Mouse (Mus musculus) forebrain, embryonic 16.5 days (tissue): ENCODE measurements around the gene Wee1. TPM values are rescaled to one million over a fixed set of nuclear protein-coding genes. Genes with fewer than 3 reads are reported as not detected.

Source experiments
- ATAC-seq: fragments of 200-750 bp; cut with Nextera tagmentation; 2 replicates; pipeline ENCODE4 v1.8.0; 2017; ENCODE audit warnings: mild to moderate bottlenecking, moderate library complexity
- H3K27ac ChIP-seq: fragments of 300-500 bp; sonication (generic); 2 replicates; pipeline ENCODE4 v1.5.1; 2014; ENCODE audit warnings: low read length, control low read depth
- H3K27me3 ChIP-seq: fragments of 300-500 bp; sonication (generic); replicated peaks from 2 replicates; pipeline ENCODE4 v1.6.1; 2014; ENCODE audit warnings: low read length; ENCODE audit not compliant: control insufficient read depth, insufficient read depth
- H3K36me3 ChIP-seq: fragments of 300-500 bp; sonication (generic); 2 replicates; pipeline ENCODE4 v1.6.1; 2014; ENCODE audit not compliant: control insufficient read depth, insufficient read depth
- H3K4me1 ChIP-seq: fragments of 300-500 bp; sonication (generic); replicated peaks from 2 replicates; pipeline ENCODE4 v1.6.1; 2014; ENCODE audit warnings: low read length; ENCODE audit not compliant: control insufficient read depth, insufficient read depth
- H3K4me2 ChIP-seq: fragments of 300-500 bp; sonication (generic); 2 replicates; pipeline ENCODE4 v1.6.1; 2014; ENCODE audit warnings: mild to moderate bottlenecking, low read length, control low read depth
- H3K4me3 ChIP-seq: fragments of 300-500 bp; sonication (generic); replicated peaks from 2 replicates; pipeline ENCODE4 v1.5.1; 2014; ENCODE audit warnings: mild to moderate bottlenecking, low read length, control low read depth
- H3K9ac ChIP-seq: fragments of 300-500 bp; sonication (generic); replicated peaks from 2 replicates; pipeline ENCODE4 v1.6.1; 2014; ENCODE audit warnings: low read depth, low read length, control low read depth
- H3K9me3 ChIP-seq: fragments of 300-500 bp; sonication (generic); 2 replicates; pipeline ENCODE4 v1.6.1; 2016; ENCODE audit warnings: low read length; ENCODE audit not compliant: control insufficient read depth
- WGBS: fragments of 180-500 bp; shearing (Covaris S2); extraction: QIAGEN DNeasy Blood & Tissue Kit; methylation state at CpG from one replicate; pipeline ENCODE4 v1.1.7; 2014; 5-methylcytosine and 5-hydroxymethylcytosine counted together
- polyA plus RNA-seq: library from polyadenylated mRNA; unstranded; fragments of >200 nt; fragmentation: Nextera tagmentation; extraction: Ambion mirVana; gene quantifications from 2 replicates; pipeline ENCODE4 v1.2.1, GENCODE M21; 2015

The Wee1 gene
- polyA plus RNA-seq, 1 experiment from 2014 or later = 8.9 TPM

DNA sequence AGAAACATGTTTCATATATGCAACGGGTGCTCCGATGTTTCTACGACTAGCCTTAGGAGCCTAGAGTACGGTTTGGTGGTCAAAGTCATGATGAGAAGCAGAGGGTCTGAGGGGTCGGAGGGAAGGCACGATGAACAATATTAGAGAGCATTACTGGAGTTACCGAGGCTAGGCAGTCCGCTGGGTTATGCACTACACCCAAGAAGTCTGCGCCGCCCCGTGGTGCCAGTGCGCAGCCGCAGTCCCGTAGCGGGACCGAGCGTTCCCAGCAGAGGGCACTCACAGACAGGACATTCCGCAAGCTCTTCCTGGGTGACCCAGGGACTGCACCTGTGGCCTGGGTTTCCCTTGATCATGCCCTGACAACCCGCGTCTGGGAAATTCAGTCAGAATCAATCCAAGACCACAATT lies 42.9 kb downstream of the Wee1 start:
- peak; percentile 95 for ATAC-seq
- peaks cover 6% of the 10 kb centered on the region for H3K4me1 ChIP-seq
- H3K4me3 ChIP-seq = peak overlapping the region; percentile 56
- no peaks in the 10 kb centered on the region for H3K9me3 ChIP-seq
- under 1% methylated on average over 20 of the region's 20 CpGs for WGBS
- H3K9ac ChIP-seq = peak overlapping the region; percentile 76
- H3K36me3 ChIP-seq = no peaks in the 10 kb centered on the region
- H3K27me3 ChIP-seq = no peaks in the 10 kb centered on the region
- H3K4me2 ChIP-seq = peak overlapping the region; percentile 90
- peak overlapping the region; percentile 81 for H3K27ac ChIP-seq

DNA sequence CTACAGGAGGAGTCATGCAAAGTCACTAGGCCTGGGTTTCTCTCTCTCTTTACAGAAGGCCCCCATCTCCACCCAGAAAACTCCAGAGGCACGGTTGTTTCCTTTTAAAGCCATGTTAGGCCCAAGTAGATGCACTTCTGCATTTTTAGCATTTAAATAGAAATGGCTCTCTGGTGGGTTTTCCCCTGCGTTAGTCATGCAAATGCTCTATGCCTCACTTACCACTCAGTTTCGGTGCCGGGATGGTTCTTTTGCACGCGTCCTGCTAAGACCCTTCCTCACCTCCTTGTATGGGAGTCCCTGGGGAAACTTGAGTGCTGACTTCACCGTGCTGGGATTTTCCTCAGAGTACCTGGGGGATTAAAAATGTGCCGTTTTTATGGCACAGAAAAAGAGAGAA lies 44.4 kb downstream of the Wee1 start:
- Histone ChIP-seq H3K4me2 (no peak overlapping the region), H3K36me3 (no peaks in the 10 kb centered on the region), H3K27me3 (no peaks in the 10 kb centered on the region), H3K27ac (no peak overlapping the region), H3K9me3 (no peaks in the 10 kb centered on the region), H3K4me3 (no peak overlapping the region), H3K4me1 (peaks cover 6% of the 10 kb centered on the region), H3K9ac (no peak overlapping the region)
- no peak for ATAC-seq
- WGBS = 74% methylated on average over 8 of the region's 8 CpGs

DNA sequence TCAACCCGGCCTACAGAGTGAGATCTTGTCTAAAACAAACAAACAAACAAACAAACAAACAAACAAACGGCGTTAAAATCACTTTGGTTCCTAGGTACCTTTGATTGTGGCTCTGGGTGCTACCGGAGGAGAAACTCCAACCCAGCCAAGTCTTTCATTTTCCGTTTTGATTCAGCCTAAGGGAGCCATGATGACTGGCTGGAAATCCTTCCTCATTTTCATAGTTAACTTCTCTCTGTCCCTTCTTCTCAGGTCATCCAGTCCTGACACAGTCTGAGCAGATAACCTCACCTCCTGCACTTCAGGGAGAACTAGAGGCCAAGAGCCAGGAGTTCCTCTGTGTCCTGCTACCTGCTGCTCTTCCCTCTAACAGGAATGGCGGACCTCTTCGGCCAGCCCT lies 57.4 kb downstream of the Wee1 start:
- Histone ChIP-seq H3K9ac (no peak overlapping the region), H3K4me1 (no peaks in the 10 kb centered on the region)
- WGBS = 92% methylated on average over 7 of the region's 7 CpGs

DNA sequence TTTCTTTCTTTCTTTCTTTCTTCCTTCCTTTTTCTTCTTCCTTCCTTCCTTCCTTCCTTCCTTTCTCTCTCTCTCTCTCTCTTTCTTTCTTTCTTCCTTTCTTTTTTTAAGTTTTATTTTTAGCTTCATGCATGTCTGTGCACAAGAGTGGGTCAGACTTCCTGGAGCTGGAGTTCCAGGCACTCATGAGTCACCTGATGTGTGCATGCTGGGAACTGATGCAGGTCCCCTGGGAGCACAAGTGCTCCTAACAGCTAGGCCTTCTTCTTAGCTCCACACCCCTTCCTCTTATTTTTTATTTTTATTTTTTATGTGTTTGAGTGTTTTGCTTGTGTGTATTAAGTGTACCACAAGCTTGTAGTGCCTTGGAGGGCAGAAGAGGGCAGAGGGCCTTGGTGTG lies 58.8 kb downstream of the Wee1 start:
- Histone ChIP-seq H3K4me2 (no peak overlapping the region), H3K9me3 (no peaks in the 10 kb centered on the region), H3K36me3 (no peaks in the 10 kb centered on the region), H3K4me1 (no peaks in the 10 kb centered on the region), H3K27ac (no peak overlapping the region), H3K4me3 (no peak overlapping the region), H3K27me3 (no peaks in the 10 kb centered on the region), H3K9ac (no peak overlapping the region)
- ATAC-seq = no peak

More for the DNA sequence above, 57.4 kb downstream of the Wee1 start:
- no peak overlapping the region for H3K4me3 ChIP-seq
- ATAC-seq = no peak
- H3K27me3 ChIP-seq = no peaks in the 10 kb centered on the region
- no peaks in the 10 kb centered on the region for H3K9me3 ChIP-seq
- H3K27ac ChIP-seq = no peak overlapping the region
- H3K4me2 ChIP-seq = no peak overlapping the region
- no peaks in the 10 kb centered on the region for H3K36me3 ChIP-seq

DNA sequence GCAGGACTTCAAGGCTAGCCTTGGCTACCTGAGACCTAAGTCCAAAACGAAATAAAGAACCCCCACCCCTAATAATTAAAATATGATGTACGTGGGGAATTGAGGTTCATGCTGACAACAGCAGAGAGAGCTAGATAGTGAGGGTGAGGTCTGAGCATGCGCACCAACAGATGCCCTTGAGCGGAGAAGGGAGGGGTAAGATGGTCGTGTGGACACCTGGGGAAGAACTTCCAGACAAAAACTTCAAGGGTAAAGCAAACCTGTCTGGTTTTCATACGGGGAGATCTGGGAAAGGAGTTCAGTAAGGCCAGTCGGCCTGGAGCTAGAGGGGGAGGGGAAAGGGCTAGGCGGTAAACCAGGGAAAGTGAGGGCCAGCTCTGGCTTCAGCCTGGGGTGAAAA lies 59.6 kb downstream of the Wee1 start:
- no peak overlapping the region for H3K4me3 ChIP-seq
- no peak overlapping the region for H3K27ac ChIP-seq
- no peak for ATAC-seq
- no peak overlapping the region for H3K9ac ChIP-seq
- no peaks in the 10 kb centered on the region for H3K4me1 ChIP-seq
- H3K36me3 ChIP-seq = no peaks in the 10 kb centered on the region
- 68% methylated on average over 8 of the region's 8 CpGs for WGBS
- H3K27me3 ChIP-seq = no peaks in the 10 kb centered on the region
- H3K9me3 ChIP-seq = no peaks in the 10 kb centered on the region
- H3K4me2 ChIP-seq = no peak overlapping the region

DNA sequence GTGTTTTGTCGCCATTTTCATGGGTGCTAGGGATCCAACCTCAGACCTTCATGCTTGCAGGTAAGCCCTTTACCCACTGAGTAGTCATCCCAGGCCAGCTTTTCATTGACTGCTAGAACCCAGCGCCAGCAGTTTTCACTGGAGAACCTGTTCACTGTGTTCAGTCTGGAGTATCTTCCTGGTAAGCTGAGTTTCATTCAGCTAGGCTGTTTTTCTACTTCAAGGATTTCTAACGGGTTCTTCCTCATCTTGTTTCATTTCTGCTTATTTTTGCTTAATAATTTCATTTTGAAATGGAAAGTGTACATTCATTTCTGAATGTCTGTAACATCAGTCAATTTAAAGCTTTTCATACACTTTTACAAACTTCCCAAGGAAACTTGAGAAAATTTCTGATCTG lies 62.8 kb downstream of the Wee1 start:
- 92% methylated on average over 3 of the region's 3 CpGs for WGBS
- no peak for ATAC-seq
- Histone ChIP-seq H3K4me3 (no peak overlapping the region), H3K27ac (no peak overlapping the region), H3K9ac (no peak overlapping the region), H3K9me3 (no peaks in the 10 kb centered on the region), H3K4me2 (no peak overlapping the region), H3K4me1 (no peaks in the 10 kb centered on the region), H3K36me3 (no peaks in the 10 kb centered on the region), H3K27me3 (no peaks in the 10 kb centered on the region)

DNA sequence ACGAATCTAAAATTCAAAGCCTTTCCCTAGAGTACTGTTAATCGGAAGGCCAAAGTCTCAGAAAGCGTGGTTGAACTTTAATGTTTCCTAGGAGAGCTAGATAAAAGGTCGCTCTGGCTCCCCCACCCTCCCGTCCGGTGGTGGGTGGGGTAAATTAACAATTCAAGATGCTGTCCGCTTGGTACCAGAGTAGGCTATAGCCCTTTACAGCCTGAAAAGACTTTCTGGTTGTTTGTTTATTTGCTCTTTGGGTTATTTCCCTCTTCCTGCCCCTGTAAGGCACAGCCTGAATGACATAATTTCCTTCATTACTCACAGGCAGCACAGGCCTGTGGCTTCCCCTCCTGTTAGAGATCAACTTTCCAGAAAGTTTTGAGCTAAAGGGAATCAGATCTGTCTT lies 68.1 kb downstream of the Wee1 start:
- Histone ChIP-seq H3K36me3 (no peaks in the 10 kb centered on the region), H3K27me3 (no peaks in the 10 kb centered on the region), H3K9ac (no peak overlapping the region), H3K27ac (no peak overlapping the region), H3K4me3 (no peak overlapping the region), H3K4me1 (no peaks in the 10 kb centered on the region), H3K4me2 (no peak overlapping the region), H3K9me3 (no peaks in the 10 kb centered on the region)
- ATAC-seq = no peak
- 73% methylated on average over 7 of the region's 7 CpGs for WGBS

Other genes starting within 250 kb of the Wee1 start
- gene Dennd5a, start 161.6 kb upstream of the Wee1 start, polyA plus RNA-seq = 42.2 and 47.7 TPM in 2 replicates
- gene Tmem41b, start 135.1 kb upstream of the Wee1 start, polyA plus RNA-seq = 68.4 and 70.2 TPM in 2 replicates
- gene Ipo7, start 103.8 kb upstream of the Wee1 start, polyA plus RNA-seq = 57.6 and 67.1 TPM in 2 replicates
- 23.1 and 24.7 TPM in 2 replicates for gene Zfp143, start 60.8 kb upstream of the Wee1 start, polyA plus RNA-seq
- gene Swap70, start 99.7 kb downstream of the Wee1 start, polyA plus RNA-seq = 11.7 and 13.2 TPM in 2 replicates